Mouse (Mus musculus) small intestine, adult 2 months (tissue): ENCODE measurements around the gene Foxo3.

Experiments
- CTCF ChIP-seq: fragments of 200-500 bp; IDR thresholded peaks from 2 replicates; pipeline ENCODE4 v1.5.1; 2012; ENCODE audit warnings: low read depth, mild to moderate bottlenecking, control low read depth, inconsistent platforms, low read length, moderate library complexity, mixed read lengths; ENCODE audit not compliant: insufficient replicate concordance, insufficient read length; ENCODE audit errors: extremely low read depth
- POLR2A ChIP-seq: fragments of 200-500 bp; IDR thresholded peaks from 2 replicates; pipeline ENCODE4 v1.6.1; 2012; ENCODE audit warnings: low read depth, mild to moderate bottlenecking, control low read depth, inconsistent platforms, low read length, moderate library complexity

- TF ChIP-seq CTCF (no peak), POLR2A (no peak)
Observed at GRCm38 (mm10) chr10:42287666-42288065, 11.1 kb upstream of the Foxo3 start.
